8 mouse cellular contexts compared by ENCODE assay signal in genomic region chr15:96543181-96543828, GRCm38 (mm10).
A peak's percentile ranks its signal among the peaks of the same experiment; 100 is the strongest.
DNase-seq lines count a peak whose midpoint lies in the region; ATAC-seq and TF ChIP-seq lines count a peak whose summit lies in the region.

No protein-coding gene starts in this region.

- H3K9ac ChIP-seq in intestine, embryonic 16.5 days (ENCODE audit: low read depth, low read length): peak overlapping the region; percentile 67
- no peak overlapping the region; the same call in 1 of the 2 replicates for H3K9ac ChIP-seq in liver, embryonic 16.5 days (ENCODE audit: low read depth, low read length)
- peak overlapping the region; percentile 48 for H3K9ac ChIP-seq in neural tube, embryonic 12.5 days

- H3K27me3 ChIP-seq in cerebellum, adult 2 months (ENCODE audit: control insufficient read depth, insufficient read depth, low read length): no peaks in the 10 kb centered on the region; the same call in 1 of the 2 replicates
- H3K27me3 ChIP-seq in intestine, embryonic 16.5 days (replicated peaks; ENCODE audit: control insufficient read depth, insufficient read depth, low read length): no peaks in the 10 kb centered on the region
- H3K27me3 ChIP-seq in liver, embryonic 16.5 days (ENCODE audit: control insufficient read depth, insufficient read depth, low read depth, low read length): no peaks in the 10 kb centered on the region
- no peaks in the 10 kb centered on the region for H3K27me3 ChIP-seq in neural tube, embryonic 12.5 days (replicated peaks)

- H3K4me1 ChIP-seq in cerebellum, adult 2 months (ENCODE audit: control insufficient read depth, insufficient read depth, low read length): no peaks in the 10 kb centered on the region
- H3K4me1 ChIP-seq in intestine, embryonic 16.5 days (ENCODE audit: control insufficient read depth, insufficient read depth, low read length): peaks cover 5% of the 10 kb centered on the region; the same call in 1 of the 2 replicates
- peaks cover 2% of the 10 kb centered on the region; the same call in 1 of the 2 replicates for H3K4me1 ChIP-seq in liver, embryonic 16.5 days (ENCODE audit: control insufficient read depth, low read depth, low read length)
- H3K4me1 ChIP-seq in neural tube, embryonic 12.5 days: no peaks in the 10 kb centered on the region

- 2% methylated on average over 24 of the region's 24 CpGs for WGBS in cerebellum, adult 2 months
- WGBS in intestine, embryonic 16.5 days: under 1% methylated on average over 24 of the region's 24 CpGs
- under 1% methylated on average over 24 of the region's 24 CpGs for WGBS in liver, embryonic 16.5 days (ENCODE audit: insufficient replicate concordance)
- WGBS in neural tube, embryonic 12.5 days: 6% methylated on average over 24 of the region's 24 CpGs

- H3K9me3 ChIP-seq in intestine, embryonic 16.5 days (ENCODE audit: control insufficient read depth, low read length): no peaks in the 10 kb centered on the region
- H3K9me3 ChIP-seq in liver, embryonic 16.5 days (replicated peaks; ENCODE audit: control insufficient read depth, low read length): no peaks in the 10 kb centered on the region
- H3K9me3 ChIP-seq in neural tube, embryonic 12.5 days: no peaks in the 10 kb centered on the region

- H3K4me2 ChIP-seq in intestine, embryonic 16.5 days (ENCODE audit: low read depth, low read length): peak overlapping the region; percentile 60
- H3K4me2 ChIP-seq in liver, embryonic 16.5 days (ENCODE audit: low read depth, low read length): peak overlapping the region; percentile 62
- peak overlapping the region; percentile 54 for H3K4me2 ChIP-seq in neural tube, embryonic 12.5 days (replicated peaks)

- peak; percentile 76 for TF ChIP-seq CTCF in cerebellum, adult 2 months (IDR thresholded peaks at IDR 0.05; ENCODE audit: borderline replicate concordance, insufficient read depth, low read depth, low read length)

- no peaks in the 10 kb centered on the region for H3K36me3 ChIP-seq in intestine, embryonic 16.5 days (ENCODE audit: control insufficient read depth, insufficient read depth, low read length)
- H3K36me3 ChIP-seq in liver, embryonic 16.5 days (ENCODE audit: control insufficient read depth, insufficient read depth): no peaks in the 10 kb centered on the region
- no peaks in the 10 kb centered on the region for H3K36me3 ChIP-seq in neural tube, embryonic 12.5 days

- TF ChIP-seq POLR2A in cerebellum, adult 2 months (IDR thresholded peaks at IDR 0.05; ENCODE audit: borderline replicate concordance, insufficient read depth, low read length): no peak

- H3K4me3 ChIP-seq in cerebellum, adult 2 months (replicated peaks; ENCODE audit: insufficient read depth, low read depth, low read length): peak overlapping the region; percentile 76
- peak overlapping the region; percentile 51 for H3K4me3 ChIP-seq in intestine, embryonic 16.5 days (ENCODE audit: low read length)
- H3K4me3 ChIP-seq in liver, embryonic 16.5 days (ENCODE audit: low read depth, low read length): peak overlapping the region; percentile 50
- H3K4me3 ChIP-seq in neural tube, embryonic 12.5 days: peak overlapping the region; percentile 33

- peak; percentile 30 to 63 for DNase-seq in urinary bladder, postnatal 36 days (ENCODE audit: low spot score in 2 of 2)
- DNase-seq in urinary bladder, adult 18-20 months (ENCODE audit: low spot score in 2 of 2): no peak
- peak; percentile 42 to 48 for DNase-seq in cerebellum, adult 2 months
- peak; percentile 49 to 51 for DNase-seq in frontal cortex, postnatal 36 days (ENCODE audit: low spot score in 2 of 2)
- DNase-seq in thymus, postnatal 25 days: peak; percentile 72

- no peak overlapping the region for H3K27ac ChIP-seq in cerebellum, adult 2 months (ENCODE audit: insufficient read depth, low read length)
- H3K27ac ChIP-seq in intestine, embryonic 16.5 days (ENCODE audit: low read length): peak overlapping the region; percentile 63
- H3K27ac ChIP-seq in liver, embryonic 16.5 days (ENCODE audit: low read length): no peak overlapping the region
- H3K27ac ChIP-seq in neural tube, embryonic 12.5 days: no peak overlapping the region

- peak; percentile 93 for ATAC-seq in intestine, embryonic 16.5 days
- ATAC-seq in liver, embryonic 16.5 days (ENCODE audit: low read depth): peak; percentile 63; the same call in 1 of the 2 replicates
- no peak for ATAC-seq in neural tube, embryonic 12.5 days (ENCODE audit: low FRiP score, low read depth)

Comparison
In these comparisons a context has a peak if more than half of its experiments do, and no peak if none do; other contexts are left out.
1. DNase-seq: peak in urinary bladder, postnatal 36 days (2 of 2), cerebellum, adult 2 months (2 of 2), frontal cortex, postnatal 36 days (2 of 2) and thymus, postnatal 25 days (single experiment); none in urinary bladder, adult 18-20 months (0 of 2).
2. Peak in every context shown above with its lines, with median percentiles within 50 percentile points of each other: H3K4me3 ChIP-seq and H3K4me2 ChIP-seq.